Mouse (Mus musculus) adipocyte (in vitro differentiated cells): ENCODE measurements at regions not wholly inside any gene's neighbourhood (a gene's known extent, or its start where the extent isn't known, plus 50 kb on each side); places are given as distances from the start of the nearest gene placed in this dataset.

Source experiments
- DNase-seq: peaks from one replicate; pipeline ENCODE4 v3.0.0-alpha.2; 2016; ENCODE audit warnings: low spot score

DNA sequence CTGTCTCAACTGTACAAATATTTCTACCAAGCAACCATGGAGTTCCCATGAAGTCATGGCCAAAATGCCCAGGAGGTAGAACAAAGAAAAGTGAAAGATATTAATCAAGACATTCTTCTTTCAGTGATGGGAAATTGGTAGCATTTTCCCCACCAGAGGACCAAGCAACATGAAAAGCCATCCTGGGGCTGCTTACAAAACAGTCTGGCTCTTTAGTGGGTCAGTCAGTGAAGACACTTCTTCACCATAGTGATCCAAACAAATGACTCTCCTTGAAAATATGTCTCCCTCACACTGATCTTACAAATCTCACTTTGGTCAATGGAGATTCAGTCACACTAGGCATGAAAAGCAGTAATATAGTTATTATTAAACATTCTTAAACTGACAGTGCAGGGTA, 299.8 kb upstream of the Gm9747 start:
- DNase-seq, result no peak

GRCm38 (mm10) chr1:81945236-81945635, 287.7 kb upstream of the Gm9747 start:
- no peak for DNase-seq

DNA sequence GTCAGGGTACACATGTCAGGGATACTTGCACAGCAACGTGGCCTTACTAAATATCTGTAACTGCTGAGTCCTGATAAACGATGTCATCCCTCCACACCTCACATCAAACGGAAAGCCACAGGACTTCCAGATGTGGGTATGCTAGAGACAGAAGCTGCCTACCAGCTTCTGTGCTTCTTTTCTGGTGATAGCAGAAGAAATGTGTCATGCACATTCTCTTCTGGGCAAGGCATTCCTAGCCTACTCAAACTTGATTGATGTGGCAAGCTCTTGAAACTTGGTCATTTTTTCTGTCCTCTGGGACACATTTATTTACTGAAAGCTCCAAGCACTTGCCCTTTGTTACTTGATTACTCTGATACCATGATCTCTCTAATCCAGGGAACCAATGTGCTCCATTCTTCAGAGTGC, 282.8 kb upstream of the Gm9747 start:
- DNase-seq, result peak; percentile 88

DNA sequence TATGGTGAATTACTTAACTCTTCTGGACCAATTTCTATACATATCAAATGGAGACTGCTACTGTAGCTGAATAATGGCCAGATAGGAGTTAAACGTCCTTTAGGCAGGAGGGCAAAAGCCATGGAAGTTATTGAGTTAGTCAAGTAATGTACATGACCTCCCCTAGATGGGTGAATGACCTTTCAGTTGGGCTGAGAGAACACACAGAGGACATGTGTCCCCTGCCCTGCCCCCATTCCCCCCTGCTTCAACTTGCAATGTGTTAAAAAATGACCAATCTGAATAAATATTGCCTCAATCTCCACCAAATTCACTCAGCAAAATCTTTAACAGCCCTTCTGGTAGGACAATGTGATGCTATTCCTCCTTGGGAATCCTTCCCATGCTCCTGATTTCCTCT, 282.1 kb upstream of the Gm9747 start:
- DNase-seq, result no peak

- DNase-seq, result no peak
Observed at GRCm38 (mm10) chr1:81951493-81952011, 281.4 kb upstream of the Gm9747 start.

GRCm38 (mm10) chr1:81952095-81952494, 280.8 kb upstream of the Gm9747 start:
- no peak for DNase-seq

DNA sequence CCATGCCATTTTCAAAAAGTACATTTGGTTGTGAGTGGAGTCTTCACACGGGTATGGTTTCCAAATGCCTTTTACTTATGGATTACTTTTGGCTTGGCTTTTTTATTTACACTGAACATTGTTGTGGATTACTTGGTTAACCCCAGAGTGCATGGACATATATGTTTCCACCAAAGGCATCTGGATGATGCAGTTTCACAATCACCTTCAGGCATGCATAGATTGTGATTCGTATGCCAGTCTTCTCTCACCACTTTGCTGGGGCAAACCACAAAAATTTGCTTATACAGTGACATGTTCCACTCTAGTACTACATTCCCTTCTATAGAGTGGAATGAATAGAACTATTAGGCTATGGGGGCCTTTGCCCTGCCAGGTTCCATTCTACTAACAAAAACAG, 278.4 kb upstream of the Gm9747 start:
- no peak for DNase-seq

DNA sequence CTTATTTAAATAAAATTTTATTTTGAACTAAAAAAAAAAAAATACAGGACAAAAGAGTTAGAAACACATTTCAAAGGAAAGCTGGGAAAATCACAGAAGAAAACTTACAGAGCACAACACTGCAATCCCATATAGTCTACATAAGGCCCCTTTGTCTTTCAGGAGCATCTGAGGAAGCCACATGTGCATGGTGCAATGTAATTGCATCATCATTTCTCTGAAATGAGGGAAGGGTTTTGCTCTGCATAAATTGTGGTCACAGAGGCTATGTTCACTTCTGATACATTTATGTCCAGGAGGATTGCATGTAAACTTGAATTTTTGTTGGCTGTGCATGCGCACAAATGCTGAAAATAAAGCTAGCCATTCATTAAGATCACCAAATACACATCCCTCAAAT, 265.9 kb upstream of the Gm9747 start:
- peak; percentile 29 for DNase-seq

DNA sequence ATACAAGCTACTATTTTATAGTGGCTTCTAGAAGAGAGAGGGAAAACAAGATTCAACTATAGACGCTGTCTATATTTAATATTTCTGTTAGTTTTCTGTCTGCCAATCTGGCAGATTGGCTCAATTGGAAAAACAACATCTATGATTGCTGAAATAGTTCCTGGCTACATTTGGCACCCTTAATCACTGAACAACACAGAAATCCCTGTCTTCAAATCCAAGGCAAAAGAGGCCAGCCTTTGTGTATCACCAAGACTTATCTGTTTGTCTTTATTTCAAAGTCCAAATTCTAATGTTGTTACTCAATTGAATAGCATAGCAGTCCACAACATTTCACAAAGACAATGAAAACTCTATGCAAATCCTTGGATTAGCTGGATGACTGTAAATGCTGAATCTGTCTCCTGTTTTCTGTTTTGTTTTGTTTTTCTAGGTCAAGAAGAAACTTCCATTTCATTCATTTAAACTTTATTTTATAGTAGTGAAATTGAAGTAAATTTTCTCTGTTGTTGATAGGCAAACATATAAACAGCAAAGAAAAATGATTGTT, 265.1 kb upstream of the Gm9747 start:
- DNase-seq, result peak; percentile 65

- no peak for DNase-seq
Observed at GRCm38 (mm10) chr1:81972575-81972974, 260.3 kb upstream of the Gm9747 start.

DNA sequence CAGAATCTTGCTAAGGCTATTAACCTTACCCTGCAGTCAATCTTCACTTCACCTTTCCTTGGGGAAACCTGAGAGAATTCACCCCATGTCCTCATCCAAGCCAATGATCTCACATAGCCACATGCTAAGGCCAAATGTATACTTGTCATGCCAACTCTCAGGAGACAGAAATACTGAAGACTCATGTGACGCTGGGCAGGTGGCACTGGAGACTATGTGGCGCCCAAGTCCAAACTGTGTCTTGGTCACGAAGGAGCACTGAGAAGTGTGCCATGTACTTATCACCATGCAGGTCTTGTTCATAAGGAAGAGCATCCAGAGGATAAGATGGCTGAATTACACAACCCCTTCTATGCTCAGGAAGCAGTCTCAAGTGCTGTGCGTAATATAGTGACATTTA, 259.4 kb upstream of the Gm9747 start:
- no peak for DNase-seq

GRCm38 (mm10) chr1:82007943-82008342, 225.0 kb upstream of the Gm9747 start:
- DNase-seq, result no peak

DNA sequence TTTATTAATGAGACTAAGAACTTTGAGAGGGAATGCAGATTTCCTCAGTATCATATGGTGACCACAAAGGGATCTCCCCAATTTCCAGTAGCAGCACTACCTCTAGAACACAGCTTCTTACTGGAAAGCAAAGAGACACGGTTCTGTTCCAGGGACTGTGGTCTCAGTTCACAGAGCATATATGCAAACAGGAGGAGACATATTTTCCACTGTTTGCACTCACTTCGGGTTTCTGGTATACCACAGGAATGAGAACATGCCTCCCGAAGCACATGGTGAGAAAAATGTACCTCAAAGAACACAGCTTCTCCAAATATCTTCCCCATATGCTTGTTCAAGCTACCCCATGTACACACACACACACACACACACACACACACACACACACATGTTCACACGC, 224.1 kb upstream of the Gm9747 start:
- no peak for DNase-seq

GRCm38 (mm10) chr1:82010995-82011394, 221.9 kb upstream of the Gm9747 start:
- DNase-seq, result peak; percentile 35

DNA sequence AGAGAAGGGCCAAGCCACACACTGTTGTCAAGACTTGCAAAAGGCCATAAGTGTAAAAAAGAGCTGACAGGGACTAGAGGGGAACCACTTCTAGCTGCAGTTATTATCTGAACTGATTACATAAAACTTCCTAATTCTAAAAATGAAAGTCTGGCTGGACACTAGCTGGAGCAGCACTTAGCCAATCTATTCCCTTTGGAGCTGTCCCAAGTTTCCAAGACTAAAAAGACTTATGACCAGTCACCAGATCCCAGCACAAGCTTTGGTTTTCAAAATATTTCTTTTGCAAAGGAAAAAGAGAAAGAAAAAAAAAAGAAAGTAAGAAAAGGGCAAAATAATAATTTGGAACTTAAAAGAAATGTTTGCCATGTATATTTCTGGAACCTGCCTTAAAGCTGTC, 217.6 kb upstream of the Gm9747 start:
- DNase-seq, result peak; percentile 90

- DNase-seq, result no peak
Observed at GRCm38 (mm10) chr1:82018701-82019404, 214.1 kb upstream of the Gm9747 start.

DNA sequence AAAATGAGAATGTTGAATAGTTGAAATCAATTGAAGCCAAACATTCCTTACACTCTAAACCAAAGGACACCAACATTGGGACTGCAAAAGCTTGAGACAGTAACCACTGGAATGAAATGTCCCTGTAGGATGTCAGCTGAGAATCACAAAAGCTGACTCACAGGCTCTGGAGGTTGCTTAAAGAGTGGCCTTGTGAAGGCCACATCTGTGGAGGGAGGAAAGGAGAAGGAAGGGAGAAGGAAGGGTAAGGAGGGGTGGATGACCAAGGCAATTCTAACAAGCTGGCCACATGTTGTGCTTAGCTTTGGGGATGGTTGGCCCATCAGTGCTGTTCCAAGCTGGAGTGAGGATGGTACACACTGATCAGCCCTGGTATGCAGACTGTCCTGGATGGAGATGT, 205.2 kb upstream of the Gm9747 start:
- DNase-seq, result no peak

DNA sequence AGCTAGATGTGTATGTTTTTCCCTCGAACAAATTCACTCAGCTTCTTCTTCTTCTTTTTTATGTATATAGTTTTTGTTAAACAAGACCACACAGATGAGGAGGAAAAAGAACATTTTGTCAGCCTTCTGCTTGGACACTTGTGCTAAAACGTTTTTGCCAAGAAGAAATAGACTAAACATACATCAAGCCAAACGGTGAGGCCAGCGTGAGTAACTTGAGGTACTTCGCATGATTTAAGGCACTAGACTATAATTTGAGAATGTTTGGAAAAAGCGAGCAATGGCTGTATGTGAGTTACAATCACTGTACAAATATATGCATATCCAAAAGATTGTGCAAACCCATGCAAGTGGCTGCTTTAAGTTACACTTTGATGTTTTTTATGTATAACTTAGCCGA, 201.8 kb upstream of the Gm9747 start:
- no peak for DNase-seq

- DNase-seq, result no peak
Observed at GRCm38 (mm10) chr1:82032410-82032809, 200.5 kb upstream of the Gm9747 start.

GRCm38 (mm10) chr1:82038171-82038570, 194.7 kb upstream of the Gm9747 start:
- peak; percentile 21 for DNase-seq

DNA sequence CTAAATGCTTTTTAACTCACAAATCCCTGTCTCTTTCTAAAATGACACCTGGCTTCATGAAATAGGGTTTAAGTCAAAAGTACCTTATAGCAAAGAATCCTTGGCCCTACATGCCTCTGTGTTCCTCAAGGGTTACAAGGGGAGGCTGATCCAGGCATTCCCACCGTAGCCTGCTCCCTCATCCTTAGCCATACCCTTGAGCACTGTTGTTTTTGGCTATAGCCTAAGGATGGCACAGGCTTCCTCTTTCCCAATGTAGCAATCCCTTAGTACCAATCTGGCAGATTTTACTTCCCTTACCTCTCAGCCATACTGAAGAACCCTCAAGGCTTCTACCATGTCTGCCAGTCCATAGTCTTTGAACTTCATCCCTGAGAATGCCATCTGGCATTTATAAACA, 194.2 kb upstream of the Gm9747 start:
- DNase-seq, result no peak

DNA sequence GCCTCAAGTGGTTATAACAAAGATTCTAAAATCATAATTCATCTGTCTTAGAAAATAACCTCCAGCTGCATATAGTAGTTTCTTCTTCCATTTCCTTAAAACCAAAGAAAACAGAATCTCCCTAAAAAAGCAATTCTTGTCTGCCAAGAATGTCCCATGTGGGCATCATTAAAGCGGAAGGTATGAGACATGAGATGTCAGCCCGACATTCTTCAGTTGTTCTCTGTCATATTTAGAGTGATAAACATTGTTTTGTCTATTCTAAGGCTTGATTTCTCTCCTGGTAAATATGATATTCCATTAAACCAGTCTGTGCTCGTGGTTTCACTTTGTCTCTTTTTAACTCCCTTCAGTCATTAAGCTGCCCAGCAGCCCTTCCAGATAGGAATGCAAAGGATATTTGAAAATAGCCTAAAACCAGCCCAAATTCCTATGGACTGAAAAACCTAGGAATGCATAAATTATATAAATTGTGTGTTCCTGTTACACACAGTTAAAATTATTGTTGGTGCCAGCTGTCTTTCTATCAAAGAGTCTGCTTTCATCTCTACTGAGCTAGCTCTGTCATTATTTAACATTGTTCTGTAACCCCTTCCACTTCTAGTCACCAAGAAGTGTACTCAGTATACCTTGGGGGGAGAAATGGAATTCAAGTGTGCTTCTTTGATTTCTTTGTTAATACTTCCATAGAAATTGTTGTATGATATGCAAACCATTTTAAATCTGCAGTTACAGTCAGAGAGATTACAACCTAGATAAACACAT, 191.4 kb upstream of the Gm9747 start:
- no peak for DNase-seq

- DNase-seq, result peak; percentile 45
Observed at GRCm38 (mm10) chr1:82042051-82042432, 190.9 kb upstream of the Gm9747 start.
